Mouse (Mus musculus) layer of hippocampus, adult 2 months (tissue): ENCODE data around the gene Upk3b. TPM values are rescaled to one million over a fixed set of nuclear protein-coding genes. Genes with fewer than 3 reads are reported as not detected.
A peak's percentile ranks its signal among the peaks of the same experiment; 100 is the strongest.

Experiments
- DNase-seq, 2 experiments: peaks; one replicate each; pipeline ENCODE4 v3.0.0; 2022; ENCODE audit warnings: low spot score in 2 of 2
- H3K27ac ChIP-seq: fragments of 200-600 bp; 2 replicates; pipeline ENCODE4 v1.8.1; 2022
- H3K4me3 ChIP-seq: fragments of 200-600 bp; 2 replicates; pipeline ENCODE4 v1.8.1; 2022; ENCODE audit warnings: mild to moderate bottlenecking
- CTCF ChIP-seq: fragments of 200-600 bp; conservative IDR thresholded peaks from 2 replicates; pipeline ENCODE4 v1.8.1; 2022; ENCODE audit warnings: antibody characterized with exemption, mild to moderate bottlenecking, moderate library complexity
- total RNA-seq, 2 experiments: library from RNA; stranded (reverse); gene quantifications; 2 replicates each; pipeline ENCODE4 v1.2.3; 2021

The Upk3b gene
- total RNA-seq, 2 experiments from 2014 or later, result not detected

DNA sequence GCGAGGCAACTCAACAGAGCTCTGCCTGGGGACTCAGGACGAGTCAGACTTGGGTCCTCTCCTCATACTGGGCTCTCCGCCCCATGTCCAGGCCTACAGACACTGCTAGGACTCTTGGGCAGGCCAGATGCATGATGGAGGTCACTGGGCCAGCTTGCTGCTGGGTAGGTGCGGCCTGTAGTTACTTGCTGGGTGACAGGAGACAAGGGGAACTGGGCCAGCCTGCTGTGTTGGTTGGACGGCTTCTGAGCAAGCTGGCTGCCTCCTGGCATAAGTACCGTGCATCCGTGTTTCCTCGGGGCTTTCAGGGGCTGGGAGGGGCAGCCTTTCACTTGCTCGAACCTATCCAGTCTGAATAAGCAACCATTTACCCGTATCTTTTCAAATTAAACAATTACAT lies 22.7 kb upstream of the Upk3b start:
- H3K4me3 ChIP-seq, result no peak overlapping the region
- H3K27ac ChIP-seq, result no peak overlapping the region
- no peak for DNase-seq
- TF ChIP-seq CTCF, result no peak

DNA sequence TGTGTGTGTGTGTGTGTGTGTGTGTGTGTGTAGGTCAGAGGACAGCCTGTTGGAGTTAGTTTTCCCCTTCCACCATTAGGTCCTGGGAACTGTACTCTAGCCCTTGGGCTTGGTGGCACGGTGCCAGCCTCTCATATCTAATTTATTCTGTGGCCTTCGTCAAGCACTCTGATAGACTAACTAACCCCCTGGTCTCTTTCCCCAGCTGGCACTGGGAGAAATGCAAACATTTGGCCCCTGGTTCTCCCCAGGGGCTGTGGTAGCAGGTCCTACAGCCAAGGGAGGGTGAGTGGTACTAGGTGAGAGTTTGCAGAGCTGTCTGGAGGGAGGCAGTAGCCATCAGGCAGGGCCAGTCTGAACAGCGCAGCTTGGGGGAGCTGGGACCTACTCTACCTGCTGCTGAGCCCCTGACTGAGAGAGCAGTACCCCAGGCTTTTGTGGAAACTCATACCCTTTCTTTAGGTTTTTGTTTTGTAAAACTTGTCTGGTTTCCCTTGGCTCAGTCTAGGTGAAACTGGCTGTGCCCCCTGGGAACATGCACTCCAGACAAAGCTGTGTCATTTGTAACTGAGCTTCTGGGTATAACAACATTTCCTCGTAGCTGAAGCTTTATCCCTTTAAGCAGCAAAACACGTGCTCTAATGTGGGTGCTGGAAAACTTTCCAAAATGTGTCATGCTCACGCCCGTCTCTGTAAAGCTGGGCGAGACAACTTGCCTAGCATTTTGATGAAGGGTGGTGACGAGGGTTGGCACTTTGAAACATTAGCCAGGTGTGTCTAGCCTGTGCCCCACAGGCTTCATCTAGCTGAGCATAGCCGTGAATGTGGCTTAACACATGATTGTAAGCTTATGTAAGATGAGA lies 22.1 kb upstream of the Upk3b start:
- no peak for DNase-seq
- no peak overlapping the region for H3K4me3 ChIP-seq
- no peak overlapping the region for H3K27ac ChIP-seq
- TF ChIP-seq CTCF, result no peak

DNA sequence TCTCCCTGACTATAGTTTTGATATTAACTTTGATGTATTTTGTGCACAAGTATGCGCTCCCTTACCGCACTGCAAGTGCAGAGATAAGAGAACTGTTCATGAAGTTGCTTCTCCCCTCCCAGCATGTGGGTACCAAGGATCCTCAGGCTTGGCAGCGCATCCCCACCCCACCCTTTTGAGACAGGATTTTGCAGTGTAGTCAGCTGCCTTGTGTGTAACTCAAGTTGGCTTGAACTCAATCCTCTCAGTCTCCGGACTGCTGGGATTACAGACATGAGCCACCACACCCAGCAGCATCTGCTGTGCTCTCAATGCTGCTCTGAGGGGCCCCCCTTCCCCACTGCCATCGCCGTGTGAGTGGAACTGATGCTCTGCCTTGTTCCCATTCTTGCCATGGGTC lies 21.0 kb upstream of the Upk3b start:
- TF ChIP-seq CTCF, result no peak
- Histone ChIP-seq H3K27ac (no peak overlapping the region), H3K4me3 (no peak overlapping the region)
- no peak for DNase-seq

DNA sequence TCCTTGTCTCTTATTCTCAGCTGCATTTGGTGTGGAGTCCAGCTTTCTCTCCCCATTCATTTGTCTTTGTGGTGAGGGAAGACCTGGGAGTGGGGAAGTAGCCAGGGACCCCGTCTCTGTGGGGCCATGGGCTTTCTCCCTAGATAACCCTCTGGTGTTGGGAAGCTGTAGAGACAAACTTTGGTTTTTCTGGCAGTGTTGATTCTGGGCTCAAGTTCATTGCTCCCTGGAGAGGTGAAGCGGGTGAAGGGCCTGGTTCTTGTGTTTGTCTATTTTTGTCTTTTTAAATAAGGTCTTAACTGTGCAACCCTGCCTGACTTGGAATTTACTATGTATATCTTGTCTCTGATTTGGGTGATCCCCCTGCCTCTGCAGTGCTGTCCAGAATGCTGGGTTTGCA lies 19.6 kb upstream of the Upk3b start:
- no peak for TF ChIP-seq CTCF

DNA sequence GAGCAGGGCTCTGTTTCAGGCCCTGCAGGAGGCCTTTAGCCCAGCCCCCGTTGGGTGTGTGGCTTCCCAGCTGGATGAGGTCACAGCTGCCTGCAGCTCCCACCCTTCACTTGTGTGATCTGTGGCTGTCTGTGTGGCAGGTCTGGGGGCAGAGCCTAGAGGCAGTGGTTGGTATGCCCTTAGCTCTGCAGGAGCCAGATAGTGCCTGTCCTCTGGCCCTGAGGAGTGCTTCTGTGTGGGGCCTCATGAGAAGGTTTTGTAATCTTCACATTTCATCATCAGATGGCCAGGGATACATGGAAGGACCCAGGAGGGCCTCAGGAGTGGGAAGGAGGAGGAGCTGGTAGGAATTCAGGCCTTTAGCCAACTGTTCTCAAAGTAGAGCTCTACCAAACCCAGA lies 18.4 kb upstream of the Upk3b start:
- no peak for DNase-seq
- no peak overlapping the region for H3K27ac ChIP-seq
- H3K4me3 ChIP-seq, result no peak overlapping the region
- TF ChIP-seq CTCF, result no peak

More for the DNA sequence above, 19.6 kb upstream of the Upk3b start:
- H3K27ac ChIP-seq, result no peak overlapping the region
- no peak overlapping the region for H3K4me3 ChIP-seq
- no peak for DNase-seq

DNA sequence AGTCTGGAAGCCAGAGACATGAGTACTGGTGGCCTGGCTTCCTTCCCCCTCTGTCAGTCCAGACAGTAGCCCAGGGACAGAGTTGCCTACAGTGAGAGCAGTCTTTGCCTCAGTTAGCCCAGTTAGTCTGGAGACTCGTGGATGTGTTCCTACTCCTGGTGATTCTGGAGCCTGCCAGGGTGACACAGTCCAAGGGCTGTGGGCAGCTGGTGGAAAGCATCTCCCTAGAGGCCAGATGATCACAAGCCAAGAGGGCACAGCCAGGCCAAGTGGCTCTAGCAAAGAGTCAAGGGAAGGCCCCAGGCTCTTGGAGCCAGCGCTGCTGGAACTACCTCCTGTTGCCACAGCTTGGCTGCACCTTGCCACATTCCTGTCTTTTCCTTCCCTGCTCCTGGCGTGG lies 12.6 kb upstream of the Upk3b start:
- no peak overlapping the region for H3K27ac ChIP-seq
- H3K4me3 ChIP-seq, result no peak overlapping the region
- TF ChIP-seq CTCF, result no peak
- DNase-seq, result no peak

DNA sequence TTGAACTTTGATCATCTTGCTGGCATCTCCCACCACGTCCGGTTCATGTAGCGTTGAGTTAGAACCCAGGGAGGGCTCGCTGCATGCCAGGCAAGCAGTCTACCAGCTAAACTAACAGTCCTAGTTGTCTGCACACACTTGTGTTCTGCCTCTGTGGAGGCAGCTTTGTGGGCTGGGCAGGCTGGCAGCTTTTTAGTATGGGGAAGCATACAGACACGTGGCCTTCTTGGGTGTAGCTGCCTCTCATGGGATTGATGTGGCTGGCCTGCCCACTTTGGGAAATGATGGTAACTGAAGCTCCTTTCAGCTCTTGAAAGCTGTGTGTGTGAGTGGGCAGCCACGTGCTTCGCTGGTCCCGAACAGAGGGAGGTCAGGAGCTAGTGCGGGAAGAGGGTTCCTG lies 11.4 kb upstream of the Upk3b start:
- peak in 1 of 2 experiments; percentile 36 for DNase-seq
- H3K27ac ChIP-seq, result no peak overlapping the region
- no peak for TF ChIP-seq CTCF

DNA sequence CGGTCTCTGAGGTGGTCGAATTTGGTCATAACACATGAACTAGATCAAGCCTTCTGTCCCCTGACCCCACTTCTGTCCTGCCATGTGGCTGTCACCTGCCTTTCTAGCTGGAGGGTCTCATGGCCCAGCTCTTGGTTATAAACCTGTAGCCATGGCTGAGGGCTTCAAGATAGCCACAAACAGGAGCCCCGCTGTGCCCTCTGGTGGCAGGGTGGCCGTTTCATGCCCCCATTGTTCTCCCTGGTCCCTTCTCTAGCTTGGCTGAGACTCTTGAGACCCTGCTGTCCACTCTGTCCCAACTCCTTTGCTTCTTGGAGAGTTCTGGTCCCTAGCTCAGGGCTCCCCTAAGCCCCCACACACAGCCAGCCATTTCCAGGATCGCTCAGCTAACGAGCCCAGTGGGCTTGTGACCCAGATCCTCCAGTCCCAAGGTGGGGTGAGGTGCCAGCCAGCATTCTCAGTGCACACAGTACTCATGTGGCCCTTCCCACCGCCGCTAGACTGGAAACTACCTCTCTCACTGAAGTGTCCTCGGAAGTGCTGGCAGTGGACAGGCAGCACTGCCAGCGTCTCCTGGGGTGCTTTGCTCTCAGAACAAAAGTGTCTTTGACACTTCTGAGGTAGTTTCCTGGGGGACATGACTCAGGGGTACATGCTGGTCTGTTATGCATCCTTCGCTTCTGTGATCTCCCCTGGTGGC lies 10.5 kb upstream of the Upk3b start:
- no peak overlapping the region for H3K4me3 ChIP-seq
- H3K27ac ChIP-seq, result no peak overlapping the region
- TF ChIP-seq CTCF, result peak; percentile 42
- no peak for DNase-seq

More for the DNA sequence above, 11.4 kb upstream of the Upk3b start:
- no peak overlapping the region for H3K4me3 ChIP-seq

DNA sequence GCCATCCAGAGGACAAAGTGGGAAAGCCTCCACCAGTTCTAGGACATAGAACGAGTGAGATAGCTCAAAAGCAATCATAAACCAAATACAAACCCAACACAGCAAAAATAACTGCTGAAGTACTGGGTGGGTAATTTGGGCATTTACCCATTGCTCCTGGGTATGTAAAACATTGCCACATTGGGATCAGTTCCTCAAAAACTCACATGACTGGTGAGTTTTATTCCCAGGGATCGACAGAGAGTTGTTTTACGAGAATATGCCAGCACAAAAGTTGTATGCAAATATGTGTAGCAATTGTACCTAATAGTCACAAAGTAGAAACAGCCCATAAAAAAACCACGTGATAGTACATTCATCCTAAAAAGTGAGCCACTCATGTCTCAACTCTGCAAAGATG lies 3.4 kb upstream of the Upk3b start:
- Histone ChIP-seq H3K27ac (no peak overlapping the region), H3K4me3 (no peak overlapping the region)
- no peak for DNase-seq
- no peak for TF ChIP-seq CTCF

DNA sequence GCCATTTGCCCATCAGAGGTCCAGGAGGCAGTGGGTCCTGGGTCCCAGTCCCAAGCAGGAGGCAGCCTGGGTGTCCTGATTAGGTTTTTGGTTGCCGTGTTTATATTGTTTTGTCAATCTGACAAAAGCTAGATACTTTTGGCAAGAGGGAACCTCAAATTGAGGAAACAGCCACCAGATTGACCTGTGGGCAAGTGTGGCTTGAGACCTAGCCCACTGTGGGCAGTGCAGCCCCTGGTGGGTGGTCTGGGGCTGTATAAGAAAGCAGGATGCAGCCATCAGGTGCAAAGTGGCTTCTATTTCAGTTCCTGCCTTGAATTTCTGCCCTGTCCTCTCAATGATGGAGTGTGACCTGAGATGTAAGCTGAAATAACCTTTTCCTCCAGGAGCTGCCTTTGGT lies 3.0 kb upstream of the Upk3b start:
- no peak for TF ChIP-seq CTCF
- Histone ChIP-seq H3K4me3 (no peak overlapping the region), H3K27ac (no peak overlapping the region)
- no peak for DNase-seq

DNA sequence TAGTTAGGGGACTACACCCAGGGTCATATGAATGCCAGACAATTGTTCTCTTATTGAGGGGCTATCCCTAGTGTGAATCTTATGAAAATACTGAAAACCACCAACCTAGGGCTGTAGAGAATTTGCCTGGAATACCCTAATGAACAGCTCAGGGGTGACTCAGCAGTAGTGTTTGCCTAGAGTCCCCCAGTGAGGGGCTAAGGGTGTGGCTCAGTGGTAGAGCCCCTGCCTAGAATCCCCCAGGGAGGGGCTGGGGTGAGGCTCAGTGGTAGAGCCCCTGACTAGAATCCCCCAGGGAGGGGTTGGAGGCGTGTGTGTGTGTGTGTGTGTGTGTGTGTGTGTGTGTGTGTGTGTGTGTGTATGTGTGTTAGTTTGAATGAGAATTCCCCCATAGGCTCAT lies 1.6 kb upstream of the Upk3b start:
- Histone ChIP-seq H3K27ac (no peak overlapping the region), H3K4me3 (no peak overlapping the region)
- no peak for TF ChIP-seq CTCF
- no peak for DNase-seq

DNA sequence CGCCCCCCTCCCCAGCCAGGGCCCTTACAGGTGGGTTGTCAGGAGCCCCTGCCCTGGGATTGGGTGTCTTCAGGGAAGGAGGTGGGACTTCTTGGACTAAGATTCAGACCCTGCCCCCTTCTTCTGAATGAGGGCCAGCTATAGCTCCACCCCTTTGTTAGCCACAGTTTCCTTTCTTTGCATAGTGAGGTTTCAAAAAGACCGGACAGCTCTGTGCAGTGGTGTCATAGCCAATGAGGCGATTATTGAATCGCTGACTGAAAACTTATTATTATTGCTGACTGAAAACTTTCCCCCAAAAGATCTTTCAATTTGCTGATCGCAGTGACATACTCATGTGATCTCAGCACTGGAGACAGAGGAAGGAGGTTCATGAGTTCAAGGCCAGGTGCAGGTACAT lies 1.9 kb downstream of the Upk3b start:
- H3K27ac ChIP-seq, result no peak overlapping the region
- TF ChIP-seq CTCF, result no peak
- H3K4me3 ChIP-seq, result no peak overlapping the region
- no peak for DNase-seq

DNA sequence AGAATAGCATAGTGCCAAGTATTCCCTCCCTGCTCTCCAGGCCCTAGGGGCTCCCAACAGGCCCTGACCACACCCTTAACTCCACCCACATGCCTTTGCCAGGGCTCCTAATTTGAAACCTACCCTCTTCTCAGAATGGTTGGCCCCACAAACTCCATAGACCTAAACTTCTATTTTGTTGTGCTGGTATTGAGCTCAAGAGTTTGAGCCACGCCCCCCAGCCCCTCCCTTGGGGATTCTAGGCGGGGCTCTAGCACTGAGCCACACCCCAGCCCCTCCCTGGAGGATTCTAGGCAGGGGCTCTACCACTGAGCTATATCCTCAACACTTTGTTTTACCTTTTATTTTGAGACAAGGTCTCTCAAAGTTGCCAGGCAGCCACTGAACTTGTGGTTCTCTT lies 3.0 kb downstream of the Upk3b start:
- H3K27ac ChIP-seq, result no peak overlapping the region
- no peak overlapping the region for H3K4me3 ChIP-seq
- no peak for DNase-seq
- no peak for TF ChIP-seq CTCF

DNA sequence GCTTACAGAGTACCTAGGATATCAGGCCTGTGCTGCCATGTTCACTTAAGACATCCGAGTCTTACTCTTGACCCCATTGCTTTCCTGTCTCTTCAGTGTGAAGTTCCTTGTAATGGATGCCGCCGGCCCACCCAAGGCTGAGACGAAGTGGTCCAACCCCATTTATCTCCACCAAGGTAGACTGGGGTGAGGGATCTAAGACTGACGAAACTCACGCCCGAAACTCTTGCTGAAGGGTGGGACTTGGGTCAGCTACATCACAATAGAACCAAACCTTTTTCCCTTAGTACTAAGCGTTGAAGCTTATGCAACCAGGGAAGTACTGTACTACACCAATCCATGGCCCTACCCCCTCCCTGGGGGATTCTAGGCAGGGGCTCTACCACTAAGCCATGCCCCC lies 3.4 kb downstream of the Upk3b start:
- Histone ChIP-seq H3K4me3 (no peak overlapping the region), H3K27ac (no peak overlapping the region)
- TF ChIP-seq CTCF, result no peak
- no peak for DNase-seq
